17 mouse cellular contexts compared by ENCODE assay signal in genomic region chr19:56976515-56976914, GRCm38 (mm10). TPM values are rescaled to one million over a fixed set of nuclear protein-coding genes. Genes with fewer than 3 reads are reported as not detected.
A peak's percentile ranks its signal among the peaks of the same experiment; 100 is the strongest.
DNase-seq lines count a peak whose midpoint lies in the region; ATAC-seq lines count a peak whose summit lies in the region.
"Had no signal": no experiment of that assay in that cellular context is flagged by ENCODE, and none has a peak within 500 bp of the region (broad histone marks: within the 10 kb centered on the region; RNA-seq: fewer than 3 reads in every experiment).

No protein-coding gene starts in this region.

- no peaks in the 10 kb centered on the region for H3K36me3 ChIP-seq in hindbrain, embryonic 15.5 days
- H3K36me3 ChIP-seq in hindbrain, embryonic 11.5 days (ENCODE audit: control insufficient read depth, insufficient read depth, low read length) = no peaks in the 10 kb centered on the region
- H3K36me3 ChIP-seq in lung, embryonic 16.5 days (ENCODE audit: control insufficient read depth, insufficient read depth, low read length) = no peaks in the 10 kb centered on the region
- H3K36me3 ChIP-seq: embryonic facial prominence, embryonic 15.5 days; heart, embryonic 10.5 days; limb, embryonic 12.5 days; liver, embryonic 13.5 days; stomach, embryonic 15.5 days had no signal

- H3K9ac ChIP-seq in hindbrain, embryonic 15.5 days = no peak overlapping the region
- no peak overlapping the region for H3K9ac ChIP-seq in hindbrain, embryonic 11.5 days (ENCODE audit: low read depth, low read length)
- no peak overlapping the region for H3K9ac ChIP-seq in lung, embryonic 16.5 days (ENCODE audit: low read length)
- H3K9ac ChIP-seq: embryonic facial prominence, embryonic 15.5 days; limb, embryonic 12.5 days; liver, embryonic 13.5 days; stomach, embryonic 15.5 days had no signal

- H3K27ac ChIP-seq in hindbrain, embryonic 15.5 days (replicated peaks) = peak overlapping the region; percentile 65; the same call in 1 of the 2 replicates
- H3K27ac ChIP-seq in hindbrain, embryonic 11.5 days (ENCODE audit: low read depth, low read length) = no peak overlapping the region
- H3K27ac ChIP-seq in lung, embryonic 16.5 days (ENCODE audit: low read length) = peak overlapping the region; percentile 81
- H3K27ac ChIP-seq: limb, embryonic 12.5 days; liver, embryonic 13.5 days had no signal

- ATAC-seq in hindbrain, embryonic 15.5 days (ENCODE audit: low FRiP score, low read depth) = no peak
- no peak for ATAC-seq in hindbrain, embryonic 11.5 days (ENCODE audit: low FRiP score)
- no peak for ATAC-seq in lung, embryonic 16.5 days (ENCODE audit: low read depth)
- ATAC-seq: activated CD4-positive, CD25-positive, alpha-beta regulatory T cell, adult 4 months; CD4-positive, CD25-positive, alpha-beta regulatory T cell, adult 4 months; Patski had no signal

- DNase-seq in hindbrain, embryonic 11.5 days (ENCODE audit: low spot score) = no peak
- no peak for DNase-seq in lung, postnatal 14 days
- DNase-seq in 3T3-L1 (ENCODE audit: low read depth, low spot score) (peak; percentile 66), adipocyte (ENCODE audit: low spot score) (peak; percentile 74)
- DNase-seq in layer of hippocampus, adult 9-11 months = no peak
- DNase-seq in adrenal gland, adult 8-10 months = no peak
- DNase-seq: kidney, adult 8-10 months; liver, embryonic 13.5 days had no signal

- H3K4me2 ChIP-seq in hindbrain, embryonic 15.5 days = no peak overlapping the region
- no peak overlapping the region for H3K4me2 ChIP-seq in hindbrain, embryonic 11.5 days (replicated peaks; ENCODE audit: low read depth, low read length)
- H3K4me2 ChIP-seq in lung, embryonic 16.5 days (ENCODE audit: low read depth, low read length) = no peak overlapping the region
- H3K4me2 ChIP-seq: embryonic facial prominence, embryonic 15.5 days; limb, embryonic 12.5 days; liver, embryonic 13.5 days; stomach, embryonic 15.5 days had no signal

- no peaks in the 10 kb centered on the region for H3K9me3 ChIP-seq in hindbrain, embryonic 15.5 days
- no peaks in the 10 kb centered on the region for H3K9me3 ChIP-seq in hindbrain, embryonic 11.5 days (ENCODE audit: control insufficient read depth, low read length)
- no peaks in the 10 kb centered on the region for H3K9me3 ChIP-seq in lung, embryonic 16.5 days (ENCODE audit: control insufficient read depth, low read length)
- H3K9me3 ChIP-seq: embryonic facial prominence, embryonic 15.5 days; heart, embryonic 10.5 days; limb, embryonic 12.5 days; liver, embryonic 13.5 days; stomach, embryonic 15.5 days had no signal

- H3K4me1 ChIP-seq in hindbrain, embryonic 15.5 days (replicated peaks) = peaks cover 9% of the 10 kb centered on the region
- H3K4me1 ChIP-seq in hindbrain, embryonic 11.5 days (replicated peaks; ENCODE audit: control insufficient read depth, insufficient read depth, low read length) = peaks cover 2% of the 10 kb centered on the region; the same call in 1 of the 2 replicates
- H3K4me1 ChIP-seq in lung, embryonic 16.5 days (replicated peaks; ENCODE audit: control insufficient read depth, insufficient read depth, low read length) = peaks cover 30% of the 10 kb centered on the region

- no peak overlapping the region for H3K4me3 ChIP-seq in hindbrain, embryonic 15.5 days
- H3K4me3 ChIP-seq in hindbrain, embryonic 11.5 days (ENCODE audit: low read depth, low read length) = no peak overlapping the region
- no peak overlapping the region for H3K4me3 ChIP-seq in lung, embryonic 16.5 days (ENCODE audit: low read length)
- H3K4me3 ChIP-seq: embryonic facial prominence, embryonic 15.5 days; heart, embryonic 10.5 days; limb, embryonic 12.5 days; liver, embryonic 13.5 days; stomach, embryonic 15.5 days had no signal

- H3K27me3 ChIP-seq in hindbrain, embryonic 15.5 days = no peaks in the 10 kb centered on the region
- H3K27me3 ChIP-seq in hindbrain, embryonic 11.5 days (ENCODE audit: control insufficient read depth, insufficient read depth, low read length) = no peaks in the 10 kb centered on the region
- no peaks in the 10 kb centered on the region for H3K27me3 ChIP-seq in lung, embryonic 16.5 days (ENCODE audit: control insufficient read depth, insufficient read depth, low read depth, low read length)
- H3K27me3 ChIP-seq: embryonic facial prominence, embryonic 15.5 days; limb, embryonic 12.5 days; liver, embryonic 13.5 days; Patski; stomach, embryonic 15.5 days had no signal

- WGBS in hindbrain, embryonic 15.5 days = 82% methylated on average over 5 of the region's 5 CpGs
- WGBS in hindbrain, embryonic 11.5 days = 87% methylated on average over 5 of the region's 5 CpGs
- 88% methylated on average over 5 of the region's 5 CpGs for WGBS in lung, embryonic 16.5 days

RNA-seq across cellular contexts. Expression of gene Afap1l2, which starts 31.5 kb away (rescaled TPM):
- 14.5 and 16.4 TPM in 2 replicates for polyA plus RNA-seq in hindbrain, embryonic 15.5 days (2015; fragmentation: Nextera tagmentation; extraction: Ambion mirVana)
- 3.7 and 5.5 TPM in 2 replicates for polyA plus RNA-seq in hindbrain, embryonic 11.5 days (2014; fragmentation: Nextera tagmentation; extraction: Ambion mirVana)
- 29.0 and 31.3 TPM in 2 replicates for polyA plus RNA-seq in lung, embryonic 16.5 days (2015; fragmentation: Nextera tagmentation; extraction: Ambion mirVana)
- total RNA-seq in adrenal gland, adult 8-10 months (2022) = 10 to 100 TPM; 26.7 to 42.5 (median 32.2) TPM
- polyA plus RNA-seq: activated CD4-positive, CD25-positive, alpha-beta regulatory T cell, adult 4 months; CD4-positive, CD25-positive, alpha-beta regulatory T cell, adult 4 months had no signal

Comparison
In these comparisons a context has a peak if more than half of its experiments do, and no peak if none do; other contexts are left out.
1. DNase-seq: peak in 3T3-L1 (single experiment) and adipocyte (single experiment); none in hindbrain, embryonic 11.5 days (single experiment), lung, postnatal 14 days (single experiment), layer of hippocampus, adult 9-11 months (single experiment) and adrenal gland, adult 8-10 months (single experiment).